Mouse (Mus musculus) C2C12 (cell line): ENCODE measurements around the gene Ldha.

ENCODE experiments used
- CTCF ChIP-seq: IDR thresholded peaks from one replicate; pipeline ENCODE4 v1.5.1; 2011; ENCODE audit not compliant: control insufficient read depth, insufficient read depth, insufficient read length
- USF1 ChIP-seq: IDR thresholded peaks from one replicate; pipeline ENCODE4 v1.6.1; 2011; ENCODE audit warnings: low read depth, mild to moderate bottlenecking, control low read depth, moderate library complexity

GRCm38 (mm10) chr7:46833266-46833665 lies 8.0 kb upstream of the Ldha start:
- TF ChIP-seq USF1 (no peak), CTCF (no peak)
